Mouse (Mus musculus) forebrain, embryonic 12.5 days (tissue): Measurements from ENCODE around the gene Mta3. TPM values are rescaled to one million over a fixed set of nuclear protein-coding genes. Genes with fewer than 3 reads are reported as not detected.

Experiments used
- ATAC-seq: fragments of 200-750 bp; cut with Nextera tagmentation; 2 replicates; pipeline ENCODE4 v1.8.0; 2017; ENCODE audit warnings: moderate TSS enrichment; ENCODE audit not compliant: low FRiP score
- H3K27ac ChIP-seq: fragments of 300-500 bp; sonication (generic); 2 replicates; pipeline ENCODE4 v1.5.1; 2016; ENCODE audit warnings: mild to moderate bottlenecking
- H3K27me3 ChIP-seq: fragments of 300-500 bp; sonication (generic); 2 replicates; pipeline ENCODE4 v1.6.1; 2016; ENCODE audit warnings: mild to moderate bottlenecking
- H3K36me3 ChIP-seq: fragments of 300-500 bp; sonication (generic); replicated peaks from 2 replicates; pipeline ENCODE4 v1.6.1; 2016; ENCODE audit warnings: mild to moderate bottlenecking
- H3K4me1 ChIP-seq: fragments of 300-500 bp; sonication (generic); 2 replicates; pipeline ENCODE4 v1.6.1; 2016
- H3K4me2 ChIP-seq: fragments of 300-500 bp; sonication (generic); 2 replicates; pipeline ENCODE4 v1.6.1; 2016; ENCODE audit warnings: mild to moderate bottlenecking, moderate library complexity
- H3K4me3 ChIP-seq: fragments of 300-500 bp; sonication (generic); replicated peaks from 2 replicates; pipeline ENCODE4 v1.5.1; 2016; ENCODE audit warnings: mild to moderate bottlenecking
- H3K9ac ChIP-seq: fragments of 300-500 bp; sonication (generic); 2 replicates; pipeline ENCODE4 v1.6.1; 2016; ENCODE audit warnings: mild to moderate bottlenecking
- H3K9me3 ChIP-seq: fragments of 300-500 bp; sonication (generic); 2 replicates; pipeline ENCODE4 v1.6.1; 2016
- WGBS: fragments of 180-500 bp; shearing (Covaris S2); methylation state at CpG from one replicate; pipeline ENCODE4 v1.1.7; 2016; 5-methylcytosine and 5-hydroxymethylcytosine counted together
- polyA plus RNA-seq: library from polyadenylated mRNA; unstranded; fragments of >200 nt; fragmentation: Nextera tagmentation; extraction: Ambion mirVana; gene quantifications from 2 replicates; pipeline ENCODE4 v1.2.1, GENCODE M21; 2016

Gene Mta3
- polyA plus RNA-seq, 1 experiment from 2014 or later: 36.9 TPM

DNA sequence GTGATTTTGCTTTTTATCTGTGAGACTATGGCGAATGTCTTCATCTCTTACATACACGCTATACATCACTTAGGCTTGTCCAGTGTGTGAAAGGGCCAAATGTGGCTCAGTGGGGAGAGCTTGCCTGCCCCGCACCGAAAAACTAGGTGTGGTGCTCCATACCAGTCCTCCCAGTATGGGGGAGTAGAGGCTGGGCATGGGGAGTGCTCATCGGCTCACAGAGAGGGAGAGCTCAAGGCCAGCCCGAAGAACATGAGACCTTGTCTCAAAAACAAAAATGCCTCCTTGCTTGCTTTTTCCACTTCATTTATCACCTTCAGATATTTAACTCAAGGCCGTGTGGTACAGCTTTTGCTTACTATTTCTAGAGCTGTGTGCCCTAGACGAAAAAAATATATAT lies 4.7 kb downstream of the Mta3 start:
- Histone ChIP-seq H3K27ac (no peak overlapping the region), H3K27me3 (no peaks in the 10 kb centered on the region), H3K9ac (no peak overlapping the region), H3K4me2 (no peak overlapping the region), H3K9me3 (no peaks in the 10 kb centered on the region), H3K4me1 (peaks cover 7% of the 10 kb centered on the region), H3K36me3 (0 out of 2 replicates have a peak, but pooled peaks cover 3% of the 10 kb centered on the region), H3K4me3 (no peak overlapping the region)
- no peak for ATAC-seq
- WGBS: 96% methylated on average over 8 of the region's 8 CpGs

DNA sequence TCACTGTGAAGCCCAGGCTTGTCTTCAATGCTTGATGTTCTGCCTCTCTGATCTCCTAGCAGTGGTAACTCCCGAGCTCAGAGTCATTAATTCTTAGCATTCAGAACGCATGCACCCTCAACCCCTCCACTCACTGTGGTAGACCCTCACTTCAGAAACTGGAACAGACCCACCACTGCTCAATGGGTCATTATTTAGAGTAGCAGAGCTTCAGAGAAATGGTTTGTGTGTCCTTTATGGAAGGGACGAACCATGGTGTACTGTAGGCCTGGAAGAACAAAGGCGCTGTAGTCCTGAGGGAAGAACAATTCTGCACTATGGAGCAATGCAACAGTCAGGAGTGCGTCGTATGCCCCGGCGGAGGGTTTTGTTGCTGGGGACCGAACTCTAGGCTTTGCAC lies 6.4 kb downstream of the Mta3 start:
- Histone ChIP-seq H3K4me2 (no peak overlapping the region), H3K27me3 (no peaks in the 10 kb centered on the region), H3K4me1 (peaks cover under 1% of the 10 kb centered on the region; the same call in 1 of the 2 replicates), H3K36me3 (peaks cover 19% of the 10 kb centered on the region), H3K4me3 (no peak overlapping the region), H3K9ac (no peak overlapping the region), H3K9me3 (no peaks in the 10 kb centered on the region), H3K27ac (no peak overlapping the region)
- no peak for ATAC-seq
- 94% methylated on average over 9 of the region's 9 CpGs for WGBS

DNA sequence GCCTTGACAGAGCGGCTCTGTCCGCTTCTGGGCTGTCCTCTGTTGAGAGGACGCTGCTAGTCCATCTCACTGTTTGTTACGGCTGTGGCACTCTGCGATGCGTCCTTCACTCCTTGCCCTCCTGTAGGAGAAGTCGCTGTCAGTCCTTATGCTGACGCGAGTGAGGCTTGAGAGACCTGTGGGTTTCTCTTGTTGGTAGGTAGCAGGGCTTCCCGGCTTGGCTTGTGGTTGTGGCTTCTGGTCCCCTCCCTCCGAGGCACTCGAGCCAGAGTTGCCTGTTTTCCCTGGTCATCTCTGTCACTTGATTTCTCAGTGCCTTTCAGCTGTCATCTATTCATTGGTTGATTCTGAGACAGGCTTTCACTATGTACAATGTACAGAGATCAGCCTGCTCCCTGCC lies 14.5 kb downstream of the Mta3 start:
- Histone ChIP-seq H3K36me3 (peaks cover 32% of the 10 kb centered on the region), H3K9me3 (no peaks in the 10 kb centered on the region), H3K4me1 (no peaks in the 10 kb centered on the region), H3K27me3 (no peaks in the 10 kb centered on the region), H3K4me3 (no peak overlapping the region), H3K4me2 (no peak overlapping the region), H3K9ac (no peak overlapping the region), H3K27ac (no peak overlapping the region)
- ATAC-seq: no peak
- WGBS: 88% methylated on average over 12 of the region's 12 CpGs

DNA sequence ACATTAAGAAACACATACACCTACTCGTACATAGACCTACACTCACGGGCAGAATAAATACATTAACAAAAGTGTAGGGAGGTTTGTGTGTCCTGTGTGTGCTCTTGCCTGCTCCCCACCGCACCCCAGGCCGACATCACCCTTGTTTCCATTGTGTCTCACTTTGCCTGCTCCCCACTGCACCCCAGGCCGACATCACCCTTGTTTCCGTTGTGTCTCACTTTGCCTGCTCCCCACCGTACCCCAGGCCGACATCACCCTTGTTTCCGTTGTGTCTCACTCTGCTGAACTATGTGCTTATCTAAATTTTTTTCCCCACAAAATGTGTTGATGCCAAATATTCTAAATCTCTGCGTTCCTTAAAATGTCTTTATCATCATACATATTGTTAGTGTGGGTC lies 15.2 kb downstream of the Mta3 start:
- no peak for ATAC-seq
- WGBS: 94% methylated on average over 10 of the region's 10 CpGs

DNA sequence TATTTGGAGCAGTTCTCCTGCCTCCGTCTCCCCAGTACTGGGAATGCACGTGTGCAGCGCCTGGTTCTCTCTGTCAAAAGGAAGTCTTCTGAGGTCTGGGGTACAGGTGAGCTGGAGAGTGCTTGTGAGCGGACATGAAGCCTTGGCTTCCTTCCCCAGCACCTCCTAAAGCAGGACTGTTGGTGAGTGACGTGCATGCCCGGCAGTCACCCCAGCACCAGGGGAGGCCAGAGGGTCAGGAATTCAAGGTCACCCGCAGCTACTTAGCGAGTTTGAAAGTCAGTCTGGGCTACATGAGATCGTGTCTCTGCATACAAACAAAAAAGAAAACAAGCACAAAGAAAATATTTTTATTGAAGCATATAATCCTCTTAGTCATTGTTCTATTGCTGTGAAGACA lies 17.1 kb downstream of the Mta3 start:
- H3K9me3 ChIP-seq: no peaks in the 10 kb centered on the region
- ATAC-seq: no peak
- H3K4me2 ChIP-seq: no peak overlapping the region
- H3K27me3 ChIP-seq: no peaks in the 10 kb centered on the region
- H3K4me1 ChIP-seq: no peaks in the 10 kb centered on the region
- H3K9ac ChIP-seq: no peak overlapping the region
- WGBS: 70% methylated on average over 9 of the region's 9 CpGs
- peaks cover 9% of the 10 kb centered on the region for H3K36me3 ChIP-seq
- no peak overlapping the region for H3K27ac ChIP-seq
- H3K4me3 ChIP-seq: no peak overlapping the region

More for the DNA sequence above, 15.2 kb downstream of the Mta3 start:
- Histone ChIP-seq H3K36me3 (peaks cover 28% of the 10 kb centered on the region), H3K9ac (no peak overlapping the region), H3K4me3 (no peak overlapping the region), H3K4me1 (no peaks in the 10 kb centered on the region), H3K9me3 (no peaks in the 10 kb centered on the region), H3K4me2 (no peak overlapping the region), H3K27me3 (no peaks in the 10 kb centered on the region), H3K27ac (no peak overlapping the region)

GRCm38 (mm10) chr17:83726496-83726895 lies 20.5 kb downstream of the Mta3 start:
- Histone ChIP-seq H3K9ac (no peak overlapping the region), H3K27me3 (no peaks in the 10 kb centered on the region), H3K4me2 (no peak overlapping the region), H3K4me3 (no peak overlapping the region), H3K36me3 (no peaks in the 10 kb centered on the region), H3K9me3 (no peaks in the 10 kb centered on the region), H3K4me1 (no peaks in the 10 kb centered on the region), H3K27ac (no peak overlapping the region)
- no peak for ATAC-seq
- 94% methylated on average over 11 of the region's 11 CpGs for WGBS

DNA sequence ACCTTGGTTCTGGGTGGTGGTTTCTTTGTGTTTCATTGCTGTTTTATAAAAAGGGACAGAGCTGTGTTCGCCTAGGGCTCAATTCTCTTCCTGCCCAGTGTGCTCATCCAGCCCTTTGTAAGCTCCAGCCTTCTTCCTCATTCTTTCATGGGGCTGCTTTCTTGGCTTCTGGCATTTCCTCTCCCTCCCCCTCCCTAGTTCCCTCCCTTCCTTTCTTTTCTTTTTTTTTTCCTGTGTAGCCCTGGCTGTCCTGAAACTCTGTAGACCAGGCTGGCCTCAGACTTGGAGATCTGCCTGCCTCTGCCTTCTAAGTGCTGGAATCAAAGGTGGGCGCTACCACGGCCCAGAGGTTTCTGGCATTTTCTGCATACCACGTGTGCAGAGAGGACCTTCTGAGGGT lies 21.7 kb downstream of the Mta3 start:
- no peak for ATAC-seq
- WGBS: 93% methylated on average over 4 of the region's 4 CpGs

DNA sequence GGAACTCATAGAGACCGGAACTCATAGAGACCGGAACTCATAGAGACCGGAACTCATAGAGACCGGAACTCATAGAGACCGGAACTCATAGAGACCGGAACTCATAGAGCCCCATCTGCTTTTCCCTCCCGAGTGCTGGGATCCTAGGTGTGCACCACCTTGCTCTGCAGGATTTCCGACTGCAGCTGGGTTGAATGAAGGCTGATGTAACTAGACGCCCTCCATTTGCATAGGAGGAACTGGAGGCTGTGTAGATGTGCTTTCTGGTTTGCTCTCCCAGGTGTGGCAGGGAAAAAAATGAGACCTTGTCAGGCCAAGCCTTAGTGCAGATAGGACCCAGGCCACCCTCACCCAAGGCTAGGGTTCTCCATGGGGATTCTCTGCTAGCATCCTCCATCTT lies 23.1 kb downstream of the Mta3 start:
- Histone ChIP-seq H3K27me3 (no peaks in the 10 kb centered on the region), H3K4me2 (no peak overlapping the region), H3K4me3 (no peak overlapping the region), H3K4me1 (no peaks in the 10 kb centered on the region), H3K9me3 (no peaks in the 10 kb centered on the region), H3K36me3 (no peaks in the 10 kb centered on the region), H3K9ac (no peak overlapping the region), H3K27ac (no peak overlapping the region)
- no peak for ATAC-seq
- WGBS: 94% methylated on average over 9 of the region's 9 CpGs

More for the DNA sequence above, 21.7 kb downstream of the Mta3 start:
- H3K4me1 ChIP-seq: no peaks in the 10 kb centered on the region
- no peak overlapping the region for H3K9ac ChIP-seq
- H3K27me3 ChIP-seq: no peaks in the 10 kb centered on the region
- H3K4me3 ChIP-seq: no peak overlapping the region
- no peaks in the 10 kb centered on the region for H3K36me3 ChIP-seq
- H3K27ac ChIP-seq: no peak overlapping the region
- H3K9me3 ChIP-seq: no peaks in the 10 kb centered on the region
- H3K4me2 ChIP-seq: no peak overlapping the region

DNA sequence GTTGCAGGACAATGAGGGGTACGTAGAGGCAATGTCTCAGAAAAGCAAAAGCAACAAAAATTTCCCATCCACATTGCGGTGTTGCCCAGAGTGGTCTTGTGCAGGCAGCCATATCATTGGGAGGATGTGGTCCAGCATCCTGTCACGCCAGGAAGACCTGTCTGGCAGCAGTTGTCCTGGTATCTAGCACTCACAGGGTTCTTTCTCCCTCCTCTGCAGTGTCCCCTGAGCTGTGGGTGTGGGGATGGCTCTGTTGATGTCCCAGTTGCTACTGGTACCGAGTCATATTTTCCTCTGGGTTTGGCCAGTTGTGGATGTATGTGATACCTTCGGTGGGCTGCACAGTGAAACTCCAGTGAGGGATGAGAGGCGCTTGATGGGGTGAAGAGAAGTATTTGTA lies 24.2 kb downstream of the Mta3 start:
- Histone ChIP-seq H3K9ac (no peak overlapping the region), H3K4me3 (no peak overlapping the region), H3K4me1 (no peaks in the 10 kb centered on the region), H3K27ac (no peak overlapping the region), H3K36me3 (no peaks in the 10 kb centered on the region), H3K4me2 (no peak overlapping the region), H3K9me3 (no peaks in the 10 kb centered on the region), H3K27me3 (no peaks in the 10 kb centered on the region)
- ATAC-seq: no peak
- WGBS: 91% methylated on average over 6 of the region's 6 CpGs

- 72% methylated on average over 10 of the region's 10 CpGs for WGBS
- H3K36me3 ChIP-seq: no peaks in the 10 kb centered on the region
- no peaks in the 10 kb centered on the region for H3K4me1 ChIP-seq
- no peak overlapping the region for H3K4me2 ChIP-seq
- no peak overlapping the region for H3K27ac ChIP-seq
- no peak for ATAC-seq
- no peak overlapping the region for H3K4me3 ChIP-seq
- H3K27me3 ChIP-seq: no peaks in the 10 kb centered on the region
- no peak overlapping the region for H3K9ac ChIP-seq
- no peaks in the 10 kb centered on the region for H3K9me3 ChIP-seq
Observed at GRCm38 (mm10) chr17:83732166-83732629, 26.2 kb downstream of the Mta3 start.

DNA sequence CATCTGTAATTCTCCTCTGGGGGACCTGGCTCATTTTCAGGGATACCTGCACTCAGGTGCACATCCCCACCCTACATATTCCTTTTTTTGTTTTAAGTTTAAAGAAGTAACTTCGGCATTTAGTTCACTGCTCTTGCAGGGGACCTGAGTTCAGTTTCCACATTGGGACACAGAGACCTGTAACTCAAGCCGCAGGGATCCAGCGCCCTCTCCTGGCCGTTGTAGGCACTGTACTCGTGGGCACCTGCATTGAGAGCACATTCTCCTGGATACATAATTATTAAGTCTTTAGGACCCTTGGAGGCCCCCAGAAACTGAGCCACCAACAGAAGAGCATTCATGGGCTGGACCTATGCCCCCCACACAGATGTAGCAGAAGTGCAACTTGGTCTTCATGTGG lies 26.8 kb downstream of the Mta3 start:
- no peaks in the 10 kb centered on the region for H3K36me3 ChIP-seq
- H3K27ac ChIP-seq: no peak overlapping the region
- no peak overlapping the region for H3K4me3 ChIP-seq
- no peak overlapping the region for H3K4me2 ChIP-seq
- WGBS: 50% methylated on average over 5 of the region's 5 CpGs
- H3K4me1 ChIP-seq: no peaks in the 10 kb centered on the region
- H3K9me3 ChIP-seq: no peaks in the 10 kb centered on the region
- no peak for ATAC-seq
- H3K27me3 ChIP-seq: no peaks in the 10 kb centered on the region
- H3K9ac ChIP-seq: no peak overlapping the region

DNA sequence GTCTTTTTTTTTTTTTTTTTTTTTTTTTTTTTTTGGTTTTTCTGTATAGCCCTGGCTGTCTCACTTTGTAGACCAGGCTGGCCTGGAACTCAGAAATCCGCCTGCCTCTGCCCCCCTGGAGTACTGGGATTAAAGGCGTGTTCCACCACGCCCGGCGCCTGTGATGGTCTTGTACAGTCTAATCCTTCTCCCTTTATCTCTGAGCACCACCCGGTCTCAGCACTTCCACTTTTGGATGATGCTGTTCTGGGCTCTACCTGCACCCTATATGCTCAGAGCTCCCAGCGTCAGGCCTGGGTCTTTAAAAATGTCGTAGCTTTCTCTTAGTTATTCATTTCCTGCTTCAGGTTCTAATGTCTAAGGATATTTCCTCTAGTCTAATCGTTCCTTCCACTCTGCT lies 30.7 kb downstream of the Mta3 start:
- Histone ChIP-seq H3K36me3 (peaks cover 7% of the 10 kb centered on the region; the same call in 1 of the 2 replicates), H3K9ac (no peak overlapping the region), H3K4me1 (peaks cover 8% of the 10 kb centered on the region; the same call in 1 of the 2 replicates), H3K4me2 (no peak overlapping the region), H3K27ac (no peak overlapping the region), H3K9me3 (no peaks in the 10 kb centered on the region), H3K27me3 (no peaks in the 10 kb centered on the region), H3K4me3 (no peak overlapping the region)
- ATAC-seq: no peak
- WGBS: 91% methylated on average over 9 of the region's 9 CpGs

- H3K27ac ChIP-seq: no peak overlapping the region
- H3K36me3 ChIP-seq: peaks cover 7% of the 10 kb centered on the region; the same call in 1 of the 2 replicates
- no peak overlapping the region for H3K4me3 ChIP-seq
- H3K4me1 ChIP-seq: peaks cover 8% of the 10 kb centered on the region; the same call in 1 of the 2 replicates
- ATAC-seq: no peak
- H3K9ac ChIP-seq: no peak overlapping the region
- WGBS: 93% methylated on average over 8 of the region's 8 CpGs
- H3K9me3 ChIP-seq: no peaks in the 10 kb centered on the region
- H3K4me2 ChIP-seq: no peak overlapping the region
- no peaks in the 10 kb centered on the region for H3K27me3 ChIP-seq
Observed at GRCm38 (mm10) chr17:83737775-83738174, 31.8 kb downstream of the Mta3 start.
